Mouse (Mus musculus): ENCODE data around the gene Fam187a. TPM values are rescaled to one million over a fixed set of nuclear protein-coding genes. Genes with fewer than 3 reads are reported as not detected.

The Fam187a gene
- total RNA-seq, 4 experiments from 2014 or later = 0.19 to 0.22 TPM; not detected in 2

DNA sequence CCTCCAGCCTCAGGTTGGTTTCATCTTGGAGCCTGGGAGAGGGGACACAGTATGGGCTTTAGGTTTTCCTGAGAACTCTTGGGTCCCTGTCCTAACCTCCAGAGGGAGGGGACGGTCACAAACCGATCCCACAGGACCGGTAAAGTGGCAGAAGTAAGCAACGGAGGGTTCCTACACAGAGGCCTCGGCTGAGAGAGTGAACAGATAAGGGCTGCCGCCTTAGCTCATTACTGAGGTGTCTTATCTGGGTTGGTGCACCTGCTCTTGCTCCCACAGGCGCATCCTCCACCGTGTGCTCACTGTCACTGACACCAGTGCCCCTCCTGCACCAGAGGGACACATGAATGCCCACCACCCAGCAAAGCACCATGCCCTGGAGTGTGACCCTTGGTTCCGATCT, 10.8 kb downstream of the Fam187a start:
- no peak for DNase-seq

DNA sequence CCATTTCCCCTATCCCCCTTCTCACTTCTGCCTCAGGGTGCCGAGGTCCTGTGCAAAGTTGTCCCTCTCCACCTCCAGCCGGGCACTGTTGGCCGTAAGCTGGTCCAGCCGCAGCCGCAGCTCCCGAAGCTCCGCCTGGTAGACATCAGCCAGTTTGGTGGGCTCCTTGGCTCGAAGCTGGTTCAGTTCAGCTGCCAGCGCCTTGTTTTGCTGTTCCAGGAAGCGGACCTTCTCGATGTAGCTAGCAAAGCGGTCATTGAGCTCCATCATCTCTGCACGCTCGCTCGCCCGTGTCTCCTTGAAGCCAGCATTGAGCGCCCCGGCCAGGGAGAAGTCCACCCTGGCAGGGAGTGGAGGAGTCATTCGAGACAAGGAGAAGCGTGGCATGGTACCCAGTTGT, 11.7 kb downstream of the Fam187a start:
- DNase-seq = no peak

DNA sequence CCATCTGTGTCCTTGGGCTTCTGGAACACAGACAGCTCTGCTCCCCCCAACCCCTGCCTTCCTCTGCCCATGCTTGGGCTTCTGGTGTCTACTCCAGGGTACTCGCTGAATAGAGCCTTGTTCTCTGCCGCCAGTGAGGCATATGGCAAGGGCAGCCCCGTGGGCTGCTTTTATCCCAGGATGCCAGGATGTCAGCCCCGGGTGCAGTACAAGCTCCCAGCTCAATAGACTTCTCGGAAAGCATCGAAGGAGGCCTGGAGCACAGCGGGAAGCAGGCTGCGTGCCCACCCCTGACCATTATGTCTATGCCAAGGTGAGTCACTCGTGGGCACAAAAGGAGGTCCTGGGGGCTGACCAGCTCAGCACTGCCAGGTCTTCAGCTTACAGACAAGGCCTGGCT, 13.4 kb downstream of the Fam187a start:
- no peak for DNase-seq

DNA sequence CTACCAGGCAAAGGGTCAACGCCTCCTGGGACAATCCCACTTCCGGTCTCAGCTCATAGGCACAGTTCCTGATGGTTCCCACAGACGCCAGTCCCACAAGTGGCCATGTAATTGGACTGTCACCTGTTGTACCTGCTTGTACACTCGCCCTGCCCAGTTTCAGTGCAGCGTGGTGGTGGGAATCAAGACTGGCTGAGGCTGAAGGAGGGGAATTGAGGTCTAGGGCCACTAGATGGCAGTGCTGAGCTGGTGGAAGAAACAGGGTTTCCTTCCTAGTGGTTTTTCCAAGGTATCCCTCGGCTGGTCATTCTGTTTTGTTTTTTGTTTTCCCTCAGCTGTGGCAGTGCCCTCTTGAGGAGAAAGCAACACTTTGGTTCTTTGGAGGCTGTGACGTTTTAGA, 15.8 kb downstream of the Fam187a start, which contains the start of gene Gfap:
TSS of gene Gfap (minus strand) at position 150 of the 400 bp plus-strand sequence.
- peak; percentile 55 for DNase-seq

DNA sequence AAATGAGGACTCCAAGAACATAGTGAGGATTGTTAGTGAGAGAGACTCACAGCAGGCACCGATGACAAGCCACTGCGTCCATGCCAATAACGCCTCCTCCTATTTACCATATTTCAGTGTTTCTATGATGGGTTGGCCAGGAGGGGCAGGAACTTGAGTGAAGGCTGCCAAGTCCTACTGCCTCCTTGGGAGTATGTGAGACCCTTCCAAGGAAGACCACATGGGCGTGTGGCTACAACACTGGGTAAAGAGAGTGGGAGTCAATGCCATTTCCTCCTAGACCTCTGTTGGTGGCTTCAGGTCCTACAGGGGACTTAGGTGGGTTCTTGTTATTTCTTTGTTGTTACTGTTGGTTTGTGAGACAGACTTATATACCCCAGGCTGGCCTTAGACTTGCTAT, 16.2 kb downstream of the Fam187a start:
- DNase-seq = no peak

DNA sequence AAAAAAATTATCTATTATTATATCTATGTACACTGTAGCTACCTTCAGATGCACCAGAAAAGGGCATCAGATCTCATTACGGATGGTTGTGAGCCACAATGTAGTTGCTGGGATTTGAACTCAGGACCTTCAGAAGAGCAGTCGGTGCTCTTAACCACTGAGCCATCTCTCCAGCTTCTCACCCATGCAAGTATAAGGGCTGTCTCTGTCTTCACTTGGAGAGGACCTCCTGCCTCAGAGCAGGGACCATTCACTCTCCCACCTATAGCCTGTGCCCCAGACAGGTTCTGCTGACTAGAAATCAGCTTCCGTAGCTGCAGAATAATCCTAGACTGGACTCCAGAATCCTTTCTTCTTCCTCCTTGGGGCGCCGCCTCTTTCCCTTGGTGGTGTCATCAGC, 17.1 kb downstream of the Fam187a start:
- DNase-seq = no peak

DNA sequence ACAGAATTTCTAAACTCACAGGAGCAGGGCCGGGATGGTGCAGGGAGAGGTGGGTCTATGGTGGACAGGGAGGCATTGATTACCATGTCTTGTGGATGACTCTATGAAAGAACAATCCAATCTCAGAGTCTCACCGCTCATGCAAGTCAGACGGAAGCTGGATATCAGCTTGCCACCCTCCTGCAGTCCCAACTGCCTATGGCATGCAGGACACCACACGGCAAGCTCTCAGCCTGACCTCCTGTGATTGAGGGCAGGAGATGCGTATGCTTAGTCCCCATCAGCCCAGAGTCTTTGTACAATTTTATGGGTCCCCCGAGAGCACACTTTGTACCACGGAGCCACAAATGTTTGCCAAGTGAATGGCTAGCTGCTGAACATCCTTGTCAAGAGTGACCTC, 18.7 kb downstream of the Fam187a start:
- no peak for DNase-seq

DNA sequence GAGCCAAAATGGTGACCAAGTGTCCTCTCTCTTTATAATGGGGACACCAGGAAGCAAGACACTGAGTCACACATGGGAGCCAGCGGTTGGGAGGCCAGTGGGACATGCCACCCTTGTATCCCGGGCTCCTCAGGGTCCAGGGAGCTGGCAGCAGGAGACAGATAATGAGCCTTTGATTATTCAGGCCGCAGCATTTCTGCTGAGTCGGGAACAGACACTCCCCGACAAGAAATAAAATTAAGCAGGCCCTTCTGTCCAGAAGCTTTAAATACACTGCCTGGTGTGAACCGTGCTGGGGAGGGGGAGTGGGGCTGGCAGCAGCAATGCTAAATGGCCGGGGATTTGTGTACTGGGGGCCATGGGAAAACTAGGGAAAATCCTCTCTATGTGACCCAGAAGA, 26.4 kb downstream of the Fam187a start:
- no peak for DNase-seq

DNA sequence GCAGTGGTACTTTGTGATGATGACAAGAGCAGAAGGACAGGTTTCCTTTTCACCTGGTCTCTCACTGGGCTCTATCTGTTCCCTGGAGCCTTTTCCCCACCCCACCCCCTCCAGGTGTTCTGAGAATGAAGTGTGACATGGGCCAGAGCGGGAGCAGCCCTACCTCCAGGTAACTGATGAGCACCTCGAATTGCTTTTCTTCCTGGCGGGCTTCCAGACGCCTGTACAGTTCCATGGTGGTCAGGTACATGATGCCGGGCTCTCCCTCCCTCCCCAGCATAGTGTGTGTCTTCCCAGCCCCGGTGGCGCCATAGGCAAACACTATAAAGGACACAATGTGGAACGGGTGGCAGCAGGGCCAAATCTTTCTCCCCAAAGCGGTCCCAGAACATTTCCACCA, 30.4 kb downstream of the Fam187a start:
- DNase-seq = no peak

DNA sequence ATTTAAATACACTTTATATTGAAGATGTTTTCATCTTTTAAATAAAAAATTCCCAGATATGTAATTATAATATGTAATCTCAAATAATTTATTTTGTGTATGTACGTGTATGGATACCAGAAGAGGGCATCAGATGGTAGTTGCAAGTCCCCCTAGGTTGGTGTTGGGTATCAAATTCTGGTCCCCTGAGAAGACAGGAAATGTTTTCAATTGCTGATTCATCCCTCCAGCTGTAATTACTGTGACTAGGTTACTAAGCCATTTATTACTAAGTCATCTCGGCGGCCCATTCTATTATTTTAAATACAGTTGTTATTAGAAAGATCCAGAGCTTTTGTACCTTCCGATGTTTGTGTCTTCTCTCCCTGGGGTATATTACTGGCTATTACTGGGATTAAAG, 33.1 kb downstream of the Fam187a start:
- DNase-seq = no peak

DNA sequence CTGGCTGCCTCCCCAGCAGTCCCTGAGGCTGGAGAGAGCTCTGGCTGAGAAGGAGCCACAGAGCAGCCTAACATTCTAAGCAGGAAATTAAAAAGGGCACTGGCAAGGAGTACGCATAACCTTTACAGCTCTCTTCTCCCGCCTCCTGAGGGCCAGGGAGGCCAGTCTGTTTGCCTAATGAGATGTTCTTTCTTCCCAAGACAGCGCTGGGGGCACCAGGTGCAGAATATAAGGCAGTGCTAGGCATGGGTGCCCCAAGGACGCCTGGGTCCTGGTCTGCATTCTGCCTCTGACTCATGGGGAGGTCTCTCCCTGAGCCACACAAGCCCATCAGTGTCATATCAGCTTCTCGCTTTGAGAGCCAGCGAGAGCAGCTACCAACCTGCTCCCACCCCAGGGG, 36.5 kb downstream of the Fam187a start:
- no peak for DNase-seq

DNA sequence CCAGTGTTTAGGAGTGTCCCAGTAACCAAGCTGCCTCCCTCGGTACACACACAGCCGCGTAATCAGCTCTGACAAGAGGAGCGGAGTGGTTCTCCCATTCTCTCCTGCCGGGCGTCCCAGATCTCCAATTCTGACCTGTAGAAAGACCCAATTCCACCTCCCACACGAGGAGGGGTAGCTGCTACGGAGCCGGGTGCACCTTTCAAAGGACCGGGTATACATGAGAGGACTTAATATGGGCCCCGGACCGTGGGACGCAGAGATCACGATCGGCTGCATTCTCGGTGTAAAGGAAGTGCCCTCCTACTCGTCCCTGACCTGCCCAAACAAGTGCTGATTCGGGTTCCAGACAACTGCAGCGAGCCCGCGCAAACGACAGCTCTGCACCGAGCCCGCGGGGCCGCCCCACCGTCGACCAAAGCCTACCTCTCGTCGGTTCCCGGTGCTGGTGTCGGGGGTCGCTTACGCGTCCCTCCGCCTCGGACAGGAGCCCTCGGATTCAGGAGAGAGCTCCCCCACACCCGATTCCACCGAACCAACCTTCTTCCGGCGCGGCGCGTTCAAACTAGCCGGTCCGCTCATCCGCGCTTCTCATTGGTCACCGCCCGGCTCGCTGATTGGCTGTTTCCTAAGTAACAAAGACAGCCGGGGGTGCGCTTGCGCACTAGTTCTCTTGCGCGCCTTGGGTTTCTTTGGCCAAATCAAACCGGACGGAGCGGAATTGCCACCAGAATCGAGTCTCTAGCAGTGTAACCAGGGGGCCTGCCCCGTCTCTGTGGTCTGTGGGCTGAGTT, 39.8 kb downstream of the Fam187a start, which contains the start of gene Kif18b:
TSS of gene Kif18b (minus strand) at position 568 of the 794 bp plus-strand sequence.
- DNase-seq = peak; percentile 91

DNA sequence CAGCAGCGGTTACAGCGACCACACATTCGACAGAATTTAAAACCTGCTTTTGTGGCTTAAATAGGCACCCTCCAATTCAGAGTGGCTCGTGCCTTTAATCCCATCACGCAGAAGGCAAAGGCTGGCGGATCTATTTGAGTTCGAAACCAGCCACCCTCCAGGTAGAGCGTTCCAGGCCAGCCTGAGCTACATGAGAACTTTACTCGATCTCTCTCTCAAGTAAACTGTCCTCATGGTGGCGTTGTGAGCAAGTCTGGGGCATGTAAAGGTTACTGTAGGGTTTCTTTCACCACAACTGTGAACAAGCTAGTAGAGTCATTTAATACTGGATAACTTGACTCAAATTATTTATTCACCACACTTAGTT, 40.4 kb downstream of the Fam187a start:
- no peak for DNase-seq

DNA sequence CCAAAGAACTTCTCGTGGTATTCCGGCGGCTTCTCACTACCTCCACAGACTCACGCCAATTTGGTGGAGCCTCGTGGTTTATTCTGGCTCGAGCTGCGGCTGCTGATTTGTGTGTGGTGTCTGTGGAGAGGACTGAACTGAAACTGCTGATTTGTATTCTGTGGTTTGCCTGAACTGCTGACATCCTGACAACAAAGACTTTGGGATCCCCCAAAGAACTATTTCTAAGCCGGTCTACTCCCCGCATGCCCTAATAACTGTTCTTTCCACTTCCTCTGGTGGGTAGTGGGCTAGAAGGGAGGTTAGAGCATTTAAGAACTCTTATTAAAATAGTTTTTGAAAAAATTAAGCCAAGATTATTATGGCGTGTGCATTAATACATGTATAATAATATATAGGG, 45.7 kb downstream of the Fam187a start:
- DNase-seq = no peak

DNA sequence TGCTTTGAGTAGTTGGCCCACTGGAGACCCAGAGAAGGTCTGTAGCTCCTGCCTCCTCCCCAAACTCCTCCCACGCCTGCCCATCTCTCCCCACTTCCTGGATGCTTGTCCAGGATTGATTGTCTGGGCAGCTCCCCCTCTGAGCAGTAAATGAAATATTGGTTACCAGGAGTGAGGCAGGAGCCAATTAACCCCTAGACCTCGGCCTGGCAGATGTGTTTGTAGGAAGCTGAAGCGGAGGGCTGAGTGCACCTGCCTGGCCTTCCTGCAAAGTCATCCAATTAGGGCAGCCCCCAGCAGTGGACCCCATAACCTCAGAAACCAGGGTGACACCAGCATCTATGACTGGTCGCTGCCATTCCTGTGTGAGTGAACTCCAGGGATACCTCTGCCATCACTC, 51.3 kb downstream of the Fam187a start:
- no peak for DNase-seq

Other genes with a start within 250 kb of the Fam187a start
- gene Meioc, start 221.5 kb upstream of the Fam187a start, total RNA-seq (2022) = not detected
- gene Ccdc43, start 187.4 kb upstream of the Fam187a start, total RNA-seq (2022) = 10 to 100 TPM; 26.5 to 30.5 (median 29.6) TPM
- 10 to 100 TPM in 2 of 4 experiments, 1 to 10 TPM in 2; 2.0 to 13.0 (median 8.0) TPM for gene Adam11, start 123.7 kb upstream of the Fam187a start, total RNA-seq (2022)
- gene Gjc1, start 65.5 kb upstream of the Fam187a start, total RNA-seq (2022) = 10 to 100 TPM; 12.9 to 22.5 (median 17.7) TPM
- 1 to 10 TPM; 1.4 to 2.6 (median 2.1) TPM for gene Higd1b, start 49.3 kb upstream of the Fam187a start, total RNA-seq (2022)
- 10 to 100 TPM; 62.2 to 95.9 (median 82.0) TPM for gene Eftud2, start 4.2 kb upstream of the Fam187a start, total RNA-seq (2022)
- gene Ccdc103, start 4.0 kb upstream of the Fam187a start, total RNA-seq (2022) = 1 to 10 TPM in 1 of 4 experiments, under 1 TPM in 3; 0.59 to 1.5 (median 0.70) TPM
- 1 to 10 TPM; 1.0 to 1.8 (median 1.8) TPM for gene Gfap, start 15.7 kb downstream of the Fam187a start, total RNA-seq (2022)
- 1 to 10 TPM in 1 of 4 experiments, under 1 TPM in 3; 0.74 to 1.5 (median 0.91) TPM for gene Kif18b, start 40.0 kb downstream of the Fam187a start, total RNA-seq (2022)
- 10 to 100 TPM; 62.1 to 91.9 (median 72.9) TPM for gene C1ql1, start 61.5 kb downstream of the Fam187a start, total RNA-seq (2022)
- 100 to 1,000 TPM; 102 to 113 (median 109) TPM for gene Nmt1, start 143.0 kb downstream of the Fam187a start, total RNA-seq (2022)
- 10 to 100 TPM; 64.3 to 89.6 (median 75.5) TPM for gene Dcakd, start 143.2 kb downstream of the Fam187a start, total RNA-seq (2022)
- gene Plcd3, start 216.5 kb downstream of the Fam187a start, total RNA-seq (2022) = 10 to 100 TPM; 10.0 to 18.9 (median 13.6) TPM
- gene Acbd4, start 216.5 kb downstream of the Fam187a start, total RNA-seq (2022) = 100 to 1,000 TPM; 114 to 181 (median 146) TPM
- 10 to 100 TPM; 75.2 to 90.2 (median 86.0) TPM for gene Hexim1, start 231.1 kb downstream of the Fam187a start, total RNA-seq (2022)
- gene Hexim2, start 247.3 kb downstream of the Fam187a start, total RNA-seq (2022) = 1 to 10 TPM; 6.1 to 9.3 (median 8.6) TPM